Comparison of ENCODE assay signal across 8 mouse cellular contexts in genomic region chr10:84576029-84576394, GRCm38 (mm10). TPM values are rescaled to one million over a fixed set of nuclear protein-coding genes. Genes with fewer than 3 reads are reported as not detected.
DNase-seq lines count a peak whose midpoint lies in the region; ATAC-seq and TF ChIP-seq lines count a peak whose summit lies in the region.

No protein-coding gene starts in this region.

- H3K4me2 ChIP-seq in forebrain, embryonic 12.5 days, result peak overlapping the region; percentile 98
- peak overlapping the region; percentile 92 for H3K4me2 ChIP-seq in liver, embryonic 12.5 days
- H3K4me2 ChIP-seq in stomach, embryonic 16.5 days (ENCODE audit: low read depth, low read length), result peak overlapping the region; percentile 60

- no peak for TF ChIP-seq EP300 in ES-Bruce4 (IDR thresholded peaks at IDR 0.05; ENCODE audit: insufficient read depth, low read depth, low read length)

- TF ChIP-seq POLR2A in ES-Bruce4 (IDR thresholded peaks at IDR 0.05; ENCODE audit: insufficient read depth, low read length), result no peak

- DNase-seq in heart, embryonic 10.5 days (ENCODE audit: low spot score), result peak; percentile 94
- no peak for DNase-seq in heart, postnatal 25 days (ENCODE audit: low spot score)
- DNase-seq in layer of hippocampus, postnatal 14 days (ENCODE audit: low spot score in 2 of 2), result no peak
- no peak for DNase-seq in spleen, postnatal 4 days (ENCODE audit: low spot score in 2 of 2)

- no peaks in the 10 kb centered on the region for H3K9me3 ChIP-seq in heart, embryonic 10.5 days
- no peaks in the 10 kb centered on the region for H3K9me3 ChIP-seq in ES-Bruce4 (replicated peaks; ENCODE audit: control insufficient read depth, insufficient read depth, low read length, poor library complexity, severe bottlenecking)
- H3K9me3 ChIP-seq in forebrain, embryonic 12.5 days, result no peaks in the 10 kb centered on the region
- no peaks in the 10 kb centered on the region for H3K9me3 ChIP-seq in liver, embryonic 12.5 days (replicated peaks)
- H3K9me3 ChIP-seq in stomach, embryonic 16.5 days (replicated peaks; ENCODE audit: control insufficient read depth, low read length), result no peaks in the 10 kb centered on the region

- intact Hi-C loops in heart, postnatal 25 days (cut with DNase I), result loop anchor here (2.0 kb wide), 1 partner anchor 21 kb away; no protein-coding TSS in a partner anchor

- no peaks in the 10 kb centered on the region for H3K36me3 ChIP-seq in heart, embryonic 10.5 days
- H3K36me3 ChIP-seq in ES-Bruce4 (ENCODE audit: control insufficient read depth, insufficient read depth, low read length, poor library complexity, severe bottlenecking), result no peaks in the 10 kb centered on the region
- H3K36me3 ChIP-seq in forebrain, embryonic 12.5 days (replicated peaks), result no peaks in the 10 kb centered on the region
- H3K36me3 ChIP-seq in liver, embryonic 12.5 days, result no peaks in the 10 kb centered on the region
- H3K36me3 ChIP-seq in stomach, embryonic 16.5 days (ENCODE audit: control insufficient read depth, insufficient read depth, low read length), result no peaks in the 10 kb centered on the region

- peak overlapping the region; percentile 96 for H3K27ac ChIP-seq in heart, embryonic 10.5 days
- H3K27ac ChIP-seq in ES-Bruce4 (ENCODE audit: insufficient read depth, low read length), result no peak overlapping the region
- no peak overlapping the region for H3K27ac ChIP-seq in forebrain, embryonic 12.5 days
- H3K27ac ChIP-seq in liver, embryonic 12.5 days, result peak overlapping the region; percentile 96
- peak overlapping the region; percentile 62 for H3K27ac ChIP-seq in stomach, embryonic 16.5 days (ENCODE audit: low read length)

- H3K4me1 ChIP-seq in heart, embryonic 10.5 days, result peaks cover 18% of the 10 kb centered on the region
- no peaks in the 10 kb centered on the region for H3K4me1 ChIP-seq in ES-Bruce4 (ENCODE audit: control insufficient read depth, insufficient read depth, low read length)
- H3K4me1 ChIP-seq in forebrain, embryonic 12.5 days, result peaks cover 12% of the 10 kb centered on the region
- peaks cover 50% of the 10 kb centered on the region for H3K4me1 ChIP-seq in liver, embryonic 12.5 days
- peaks cover 17% of the 10 kb centered on the region for H3K4me1 ChIP-seq in stomach, embryonic 16.5 days (ENCODE audit: control insufficient read depth, insufficient read depth, low read length)

- H3K9ac ChIP-seq in ES-Bruce4 (ENCODE audit: low read depth, poor library complexity, severe bottlenecking), result no peak overlapping the region
- H3K9ac ChIP-seq in forebrain, embryonic 12.5 days, result peak overlapping the region; percentile 12; the same call in 1 of the 2 replicates
- H3K9ac ChIP-seq in liver, embryonic 12.5 days, result peak overlapping the region; percentile 76; the same call in 1 of the 2 replicates
- peak overlapping the region; percentile 59 for H3K9ac ChIP-seq in stomach, embryonic 16.5 days (ENCODE audit: low read length)

- under 1% methylated on average over 14 of the region's 14 CpGs for WGBS in heart, embryonic 10.5 days
- 1% methylated on average over 14 of the region's 14 CpGs for WGBS in forebrain, embryonic 12.5 days
- WGBS in liver, embryonic 12.5 days (ENCODE audit: insufficient replicate concordance), result under 1% methylated on average over 14 of the region's 14 CpGs
- WGBS in stomach, embryonic 16.5 days, result 0% methylated on average over 14 of the region's 14 CpGs

- no peak for TF ChIP-seq CTCF in ES-Bruce4 (IDR thresholded peaks at IDR 0.05; ENCODE audit: low read depth, low read length)

- peak overlapping the region; percentile 96 for H3K4me3 ChIP-seq in heart, embryonic 10.5 days
- peak overlapping the region; percentile 82 for H3K4me3 ChIP-seq in ES-Bruce4 (ENCODE audit: low read depth, low read length)
- peak overlapping the region; percentile 80 for H3K4me3 ChIP-seq in forebrain, embryonic 12.5 days (replicated peaks)
- H3K4me3 ChIP-seq in liver, embryonic 12.5 days, result peak overlapping the region; percentile 77
- peak overlapping the region; percentile 91 for H3K4me3 ChIP-seq in stomach, embryonic 16.5 days (replicated peaks; ENCODE audit: low read length)

- peak; percentile 80 for ATAC-seq in forebrain, embryonic 12.5 days (ENCODE audit: low FRiP score)
- peak; percentile 94 for ATAC-seq in liver, embryonic 12.5 days
- peak; percentile 79 for ATAC-seq in stomach, embryonic 16.5 days (ENCODE audit: insufficient read depth, low FRiP score)

- no peaks in the 10 kb centered on the region; the same call in 1 of the 2 replicates for H3K27me3 ChIP-seq in heart, embryonic 10.5 days (ENCODE audit: insufficient read depth, poor library complexity, severe bottlenecking)
- H3K27me3 ChIP-seq in ES-Bruce4 (ENCODE audit: control insufficient read depth, insufficient read depth, low read length, poor library complexity, severe bottlenecking), result no peaks in the 10 kb centered on the region
- peaks cover 35% of the 10 kb centered on the region for H3K27me3 ChIP-seq in forebrain, embryonic 12.5 days
- H3K27me3 ChIP-seq in liver, embryonic 12.5 days (replicated peaks), result 0 out of 2 replicates have a peak, but pooled peaks cover 8% of the 10 kb centered on the region
- H3K27me3 ChIP-seq in stomach, embryonic 16.5 days (ENCODE audit: control insufficient read depth, insufficient read depth, low read length), result no peaks in the 10 kb centered on the region

RNA-seq across cellular contexts. Expression of gene Tcp11l2, which starts 0.4 kb away (rescaled TPM):
- polyA plus RNA-seq in heart, embryonic 10.5 days (2016; fragmentation: Nextera tagmentation; extraction: Ambion mirVana), result 6.4 and 10.5 TPM in 2 replicates
- 100 to 1,000 TPM; 106 to 145 TPM for total RNA-seq in heart, postnatal 25 days (2021)
- 2.6 and 3.6 TPM in 2 replicates for polyA plus RNA-seq in ES-Bruce4 (2011; ENCODE audit: insufficient read depth, insufficient read length, low read depth, missing spikeins)
- polyA plus RNA-seq in forebrain, embryonic 12.5 days (2016; fragmentation: Nextera tagmentation; extraction: Ambion mirVana), result 10.3 and 11.0 TPM in 2 replicates
- 28.1 and 28.7 TPM in 2 replicates for polyA plus RNA-seq in liver, embryonic 12.5 days (2016; fragmentation: Nextera tagmentation; extraction: Ambion mirVana)
- polyA plus RNA-seq in stomach, embryonic 16.5 days (2015; fragmentation: Nextera tagmentation; extraction: Ambion mirVana), result 25.7 and 28.9 TPM in 2 replicates
- 10 to 100 TPM; 24.5 to 25.2 TPM for total RNA-seq in layer of hippocampus, postnatal 14 days (2021)

RNA-seq across cellular contexts. Expression of gene Ckap4, which starts 42.1 kb away (rescaled TPM):
- 83.9 and 87.7 TPM in 2 replicates for polyA plus RNA-seq in heart, embryonic 10.5 days (2016; fragmentation: Nextera tagmentation; extraction: Ambion mirVana)
- total RNA-seq in heart, postnatal 25 days (2021), result 10 to 100 TPM; 32.7 to 41.8 TPM
- polyA plus RNA-seq in ES-Bruce4 (2011; ENCODE audit: insufficient read depth, insufficient read length, low read depth, missing spikeins), result 52.1 and 53.4 TPM in 2 replicates
- polyA plus RNA-seq in forebrain, embryonic 12.5 days (2016; fragmentation: Nextera tagmentation; extraction: Ambion mirVana), result 72.0 and 72.2 TPM in 2 replicates
- 26.0 and 28.8 TPM in 2 replicates for polyA plus RNA-seq in liver, embryonic 12.5 days (2016; fragmentation: Nextera tagmentation; extraction: Ambion mirVana)
- polyA plus RNA-seq in stomach, embryonic 16.5 days (2015; fragmentation: Nextera tagmentation; extraction: Ambion mirVana), result 30.8 and 36.0 TPM in 2 replicates
- total RNA-seq in layer of hippocampus, postnatal 14 days (2021), result 10 to 100 TPM; 25.3 to 26.8 TPM

RNA-seq across cellular contexts. Expression of gene Polr3b, which starts 46.1 kb away (rescaled TPM):
- 15.6 and 15.8 TPM in 2 replicates for polyA plus RNA-seq in heart, embryonic 10.5 days (2016; fragmentation: Nextera tagmentation; extraction: Ambion mirVana)
- 10 to 100 TPM; 11.7 to 12.7 TPM for total RNA-seq in heart, postnatal 25 days (2021)
- polyA plus RNA-seq in ES-Bruce4 (2011; ENCODE audit: insufficient read depth, insufficient read length, low read depth, missing spikeins), result 44.3 and 45.8 TPM in 2 replicates
- 17.7 and 18.0 TPM in 2 replicates for polyA plus RNA-seq in forebrain, embryonic 12.5 days (2016; fragmentation: Nextera tagmentation; extraction: Ambion mirVana)
- polyA plus RNA-seq in liver, embryonic 12.5 days (2016; fragmentation: Nextera tagmentation; extraction: Ambion mirVana), result 9.9 and 11.3 TPM in 2 replicates
- polyA plus RNA-seq in stomach, embryonic 16.5 days (2015; fragmentation: Nextera tagmentation; extraction: Ambion mirVana), result 11.2 and 11.5 TPM in 2 replicates
- total RNA-seq in layer of hippocampus, postnatal 14 days (2021), result 10 to 100 TPM; 12.9 to 14.5 TPM

Comparison
In these comparisons a context has a peak if more than half of its experiments do, and no peak if none do; other contexts are left out.
1. H3K27ac ChIP-seq: peak in heart, embryonic 10.5 days (single experiment), liver, embryonic 12.5 days (single experiment) and stomach, embryonic 16.5 days (single experiment); none in ES-Bruce4 (single experiment) and forebrain, embryonic 12.5 days (single experiment).
2. Peak in every context shown above with its lines, with median percentiles within 50 percentile points of each other: H3K4me3 ChIP-seq, ATAC-seq and H3K4me2 ChIP-seq.